Mouse (Mus musculus) E14TG2a.4 (cell line): ENCODE measurements around the gene Chrnb1.

ENCODE experiments used
- CTCF ChIP-seq: conservative IDR thresholded peaks from 2 replicates; pipeline ENCODE4 v1.5.1; 2014; ENCODE audit warnings: low read length
- POU5F1 ChIP-seq: IDR thresholded peaks from 2 replicates; pipeline ENCODE4 v1.6.1; 2014; ENCODE audit warnings: low read length, borderline replicate concordance

GRCm38 (mm10) chr11:69818365-69818764 is 22.6 kb upstream of the Chrnb1 start, which contains the start of gene Spem2:
- TF ChIP-seq CTCF (no peak), POU5F1 (no peak)
